Mouse (Mus musculus): Measurements from ENCODE around the gene Ctdspl. TPM values are rescaled to one million over a fixed set of nuclear protein-coding genes. Genes with fewer than 3 reads are reported as not detected.

Ctdspl gene
- polyA plus RNA-seq, 1 experiment from 2014 or later, result 5.6 TPM

DNA sequence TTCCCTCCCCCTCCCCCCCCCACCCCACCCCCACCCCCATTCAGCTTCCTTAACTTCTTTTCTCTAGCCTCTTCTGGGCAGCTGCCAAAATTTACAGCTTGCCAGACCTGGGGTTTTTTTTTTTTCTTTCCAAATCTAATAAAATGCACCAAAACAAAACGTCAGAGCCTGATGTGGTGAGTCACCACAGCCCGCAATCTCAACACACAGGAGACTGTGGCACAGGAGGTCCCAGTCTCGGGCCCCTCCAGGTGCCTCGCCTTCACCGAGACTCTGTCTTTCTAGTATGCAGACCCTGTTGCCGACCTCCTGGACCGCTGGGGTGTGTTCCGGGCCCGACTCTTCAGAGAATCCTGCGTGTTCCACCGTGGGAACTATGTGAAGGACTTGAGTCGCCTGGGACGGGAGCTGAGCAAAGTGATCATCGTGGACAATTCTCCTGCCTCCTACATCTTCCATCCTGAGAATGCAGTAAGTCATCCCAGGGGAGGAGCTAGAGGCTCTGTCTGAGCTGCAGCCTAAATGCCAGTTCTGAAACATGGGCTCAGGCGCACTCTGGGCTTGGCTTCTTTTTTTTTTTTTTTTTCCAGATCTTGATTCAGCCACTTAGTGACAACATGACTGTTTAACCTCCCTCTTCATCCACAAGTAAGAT, 111.0 kb downstream of the Ctdspl start:
- Histone ChIP-seq H3K9ac (replicated peaks) (no peak overlapping the region), H3K4me3 (no peak overlapping the region), H3K27ac (replicated peaks) (peak overlapping the region; percentile 41), H3K36me3 (0 out of 2 replicates have a peak, but pooled peaks cover 5% of the 10 kb centered on the region), H3K4me1 (peaks cover 53% of the 10 kb centered on the region), H3K27me3 (no peaks in the 10 kb centered on the region), H3K9me3 (no peaks in the 10 kb centered on the region), H3K4me2 (replicated peaks) (no peak overlapping the region)
- no peak for ATAC-seq (replicated peaks)
- WGBS, result 37% methylated on average over 15 of the region's 15 CpGs

DNA sequence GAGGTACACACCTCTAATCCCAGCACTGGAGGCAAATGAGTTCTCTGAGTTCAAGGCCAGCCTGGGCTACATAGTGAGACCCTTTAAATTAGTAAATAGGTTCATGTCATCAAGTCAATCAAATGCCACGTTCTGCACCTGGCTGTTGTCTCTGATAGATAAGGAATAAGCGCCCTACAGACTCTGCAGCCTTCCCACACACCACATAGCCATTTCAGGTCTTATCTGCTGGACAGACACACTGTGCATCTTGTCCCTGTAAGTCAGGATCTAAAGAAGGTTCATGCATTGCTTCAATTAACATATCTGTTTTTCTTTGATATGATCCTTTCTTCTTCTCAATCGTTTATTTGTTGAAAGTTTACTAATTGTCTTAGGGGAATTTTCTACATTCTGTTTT, 112.3 kb downstream of the Ctdspl start:
- H3K4me3 ChIP-seq, result no peak overlapping the region
- WGBS, result 93% methylated on average over 3 of the region's 3 CpGs
- H3K9me3 ChIP-seq, result no peaks in the 10 kb centered on the region
- no peak overlapping the region for H3K27ac ChIP-seq (replicated peaks)
- H3K4me2 ChIP-seq (replicated peaks), result no peak overlapping the region
- H3K4me1 ChIP-seq, result peaks cover 39% of the 10 kb centered on the region
- H3K36me3 ChIP-seq, result 0 out of 2 replicates have a peak, but pooled peaks cover 5% of the 10 kb centered on the region
- no peaks in the 10 kb centered on the region for H3K27me3 ChIP-seq
- no peak for ATAC-seq (replicated peaks)
- no peak overlapping the region for H3K9ac ChIP-seq (replicated peaks)

DNA sequence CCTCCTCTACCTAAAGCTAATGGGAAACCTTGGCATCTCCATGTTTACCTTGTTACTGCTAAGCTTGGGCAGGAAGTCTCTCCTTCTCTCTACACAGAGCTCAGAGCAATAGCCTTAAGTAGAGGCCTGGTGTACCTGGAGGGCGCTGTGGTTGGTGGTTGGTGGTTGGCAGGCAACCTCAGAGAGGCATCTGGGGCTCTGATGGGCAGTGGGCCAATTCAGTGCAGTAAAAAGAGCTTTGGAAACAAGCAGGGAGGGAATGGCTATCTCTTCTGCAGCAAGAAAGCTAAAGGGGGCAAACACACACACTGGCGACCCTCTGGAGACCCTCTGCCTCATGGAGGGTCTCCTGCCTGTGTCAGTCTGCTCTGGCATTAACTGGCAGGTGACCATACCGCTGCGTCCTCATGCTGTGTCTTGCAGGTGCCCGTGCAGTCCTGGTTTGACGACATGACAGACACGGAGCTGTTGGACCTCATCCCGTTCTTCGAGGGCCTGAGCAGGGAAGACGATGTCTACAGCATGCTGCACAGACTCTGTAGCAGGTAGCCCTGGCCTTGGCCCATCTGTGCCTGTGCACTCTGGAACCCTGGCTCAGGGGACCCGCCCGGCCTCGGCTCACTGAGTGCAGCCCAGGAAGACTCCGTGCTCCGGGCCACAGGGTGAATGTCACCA, 114.0 kb downstream of the Ctdspl start:
- Histone ChIP-seq H3K4me3 (no peak overlapping the region), H3K27me3 (no peaks in the 10 kb centered on the region), H3K9me3 (no peaks in the 10 kb centered on the region), H3K36me3 (0 out of 2 replicates have a peak, but pooled peaks cover 5% of the 10 kb centered on the region), H3K4me2 (replicated peaks) (no peak overlapping the region), H3K9ac (replicated peaks) (no peak overlapping the region), H3K4me1 (peaks cover 23% of the 10 kb centered on the region), H3K27ac (replicated peaks) (no peak overlapping the region)
- 66% methylated on average over 15 of the region's 15 CpGs for WGBS
- no peak for ATAC-seq (replicated peaks)

DNA sequence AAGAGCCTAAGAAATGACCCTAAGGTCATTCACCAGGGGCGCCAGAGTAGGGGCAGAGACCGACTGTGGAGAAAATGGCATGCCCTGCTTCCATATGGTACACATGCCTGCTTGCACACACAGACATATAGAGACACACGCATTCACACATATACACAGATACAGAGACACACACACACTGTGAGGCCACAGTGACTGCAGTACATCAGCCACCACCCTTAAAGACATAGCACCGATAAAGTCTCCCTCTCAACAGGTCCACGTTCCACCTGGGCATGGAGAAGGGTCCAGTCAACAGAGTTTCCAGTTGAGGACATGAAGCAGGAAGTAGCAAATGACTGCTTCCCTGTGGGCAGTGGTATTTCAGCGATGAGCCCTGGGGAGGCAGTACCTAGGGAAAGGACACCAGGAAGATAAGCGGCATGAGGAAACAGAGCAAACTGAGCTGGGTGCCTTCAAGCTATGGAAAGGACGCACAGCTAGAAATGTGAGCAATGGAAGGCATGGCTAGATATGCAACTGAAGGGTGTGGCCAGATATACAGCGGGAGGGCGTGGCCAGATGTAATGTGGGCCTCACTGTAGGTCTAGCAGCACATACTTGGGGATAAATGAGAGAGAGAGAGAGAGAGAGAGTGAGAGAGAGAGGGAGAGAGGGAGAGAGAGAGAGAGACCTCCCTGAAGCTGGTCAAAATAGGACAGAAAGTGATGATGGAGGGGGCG, 122.1 kb downstream of the Ctdspl start:
- no peak for ATAC-seq (replicated peaks)
- H3K4me1 ChIP-seq, result peaks cover 8% of the 10 kb centered on the region
- no peak overlapping the region for H3K27ac ChIP-seq (replicated peaks)
- no peaks in the 10 kb centered on the region for H3K36me3 ChIP-seq
- 90% methylated on average over 11 of the region's 11 CpGs for WGBS
- no peaks in the 10 kb centered on the region for H3K9me3 ChIP-seq
- H3K9ac ChIP-seq (replicated peaks), result no peak overlapping the region
- no peaks in the 10 kb centered on the region for H3K27me3 ChIP-seq
- no peak overlapping the region for H3K4me3 ChIP-seq
- H3K4me2 ChIP-seq (replicated peaks), result no peak overlapping the region

DNA sequence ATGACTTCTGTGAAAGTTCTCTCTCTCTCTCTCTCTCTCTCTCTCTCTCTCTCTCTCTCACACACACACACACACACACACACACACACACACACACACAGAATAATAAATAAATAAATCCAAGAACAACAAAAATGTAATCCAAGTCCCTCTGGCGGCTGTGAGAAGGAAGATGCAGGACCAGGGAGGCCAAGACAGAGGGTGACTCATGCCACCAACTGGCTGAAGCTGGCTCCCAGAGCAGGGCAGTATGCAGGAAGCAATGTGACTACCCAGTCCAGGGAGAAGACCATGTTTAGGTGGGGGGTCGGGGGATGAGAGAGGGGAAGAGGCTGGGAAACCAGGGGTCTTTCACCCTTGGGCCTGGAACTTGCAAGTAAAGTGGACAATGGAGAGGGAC, 124.9 kb downstream of the Ctdspl start:
- Histone ChIP-seq H3K27me3 (no peaks in the 10 kb centered on the region), H3K4me2 (replicated peaks) (no peak overlapping the region), H3K4me3 (no peak overlapping the region), H3K4me1 (peaks cover 8% of the 10 kb centered on the region), H3K9me3 (no peaks in the 10 kb centered on the region), H3K9ac (replicated peaks) (no peak overlapping the region), H3K27ac (replicated peaks) (no peak overlapping the region), H3K36me3 (no peaks in the 10 kb centered on the region)
- ATAC-seq (replicated peaks), result no peak
- 80% methylated on average over 2 of the region's 2 CpGs for WGBS

DNA sequence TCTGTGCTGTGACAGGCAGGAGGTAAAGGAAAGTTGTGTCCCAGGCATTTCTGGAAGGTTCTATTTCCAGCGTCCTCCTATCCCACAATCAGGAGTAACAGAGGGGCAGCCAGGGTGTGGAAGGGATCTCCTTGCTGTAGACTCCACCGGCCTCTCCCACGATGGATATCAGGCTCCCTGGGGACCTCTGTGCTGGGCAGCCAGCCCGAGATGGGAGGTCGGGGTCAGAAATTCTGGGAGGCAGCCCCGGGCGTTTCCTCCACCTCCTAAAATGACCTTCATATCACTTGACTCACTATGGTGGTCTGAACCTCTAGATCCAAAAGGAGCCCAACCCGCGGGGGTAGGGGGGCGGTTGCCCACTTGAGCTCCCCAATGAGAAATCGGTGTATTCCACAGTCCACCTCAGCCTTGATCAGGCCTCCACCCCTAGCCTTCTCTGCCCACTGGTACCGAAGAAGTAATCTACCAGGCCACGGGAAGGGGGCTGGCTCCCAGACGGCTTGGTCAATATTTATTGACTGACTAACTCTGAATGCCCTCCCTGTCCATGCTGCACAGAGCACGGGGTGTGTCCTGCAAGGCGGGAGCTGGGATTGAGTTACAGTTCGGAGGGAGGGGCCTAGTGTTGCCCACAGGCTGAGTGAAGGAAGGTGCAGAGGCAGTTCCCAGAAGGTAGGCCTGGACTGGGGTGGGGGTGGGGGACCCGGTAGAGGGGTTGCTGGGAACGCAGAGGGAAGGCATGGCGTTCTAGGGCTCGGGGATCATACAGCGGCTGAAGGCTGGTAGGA, 126.1 kb downstream of the Ctdspl start, which contains the start of gene Vill:
Vill (plus strand) TSS at position 625 of the 791 bp plus-strand sequence.
- peak; percentile 57; the same call in 1 of the 2 replicates for ATAC-seq (replicated peaks)
- no peaks in the 10 kb centered on the region for H3K9me3 ChIP-seq
- peaks cover 8% of the 10 kb centered on the region for H3K4me1 ChIP-seq
- no peak within 1 kb of the TSS for H3K9ac ChIP-seq (replicated peaks)
- H3K4me3 ChIP-seq, result peak within 1 kb of the TSS; percentile 12
- no peaks in the 10 kb centered on the region for H3K27me3 ChIP-seq
- H3K4me2 ChIP-seq (replicated peaks), result peak within 1 kb of the TSS; percentile 32
- no peak within 1 kb of the TSS for H3K27ac ChIP-seq (replicated peaks)
- 22% methylated on average over 22 of the region's 22 CpGs for WGBS
- no peaks in the 10 kb centered on the region for H3K36me3 ChIP-seq

DNA sequence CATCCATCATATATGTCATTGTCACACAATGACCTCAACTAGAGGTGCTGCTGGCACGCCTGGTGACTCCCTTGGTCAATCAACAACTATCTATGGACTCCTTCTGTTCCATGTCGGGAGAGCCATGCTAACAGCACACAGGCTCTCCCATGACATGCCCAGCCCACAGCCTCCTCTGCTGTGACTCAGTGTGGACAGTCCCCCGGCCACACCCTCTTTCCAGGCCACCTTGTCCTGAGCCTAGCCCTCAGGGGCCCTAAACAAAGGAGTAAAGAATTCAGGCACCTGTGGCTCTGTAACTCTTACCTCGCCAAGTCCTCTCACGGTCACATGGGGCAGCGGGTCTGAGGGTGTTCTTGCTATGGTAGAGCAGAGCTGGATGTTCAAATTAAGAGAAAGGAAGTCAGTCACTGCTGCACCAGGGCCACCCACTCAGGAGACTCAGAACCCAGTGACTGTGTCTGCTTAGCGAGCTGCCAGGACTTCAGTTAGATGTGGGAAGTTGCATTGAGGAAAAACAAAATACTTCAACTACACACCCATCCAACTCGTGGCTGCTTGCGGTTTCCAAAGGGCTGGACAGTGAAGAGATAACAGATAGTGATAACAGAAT, 127.8 kb downstream of the Ctdspl start:
- no peaks in the 10 kb centered on the region for H3K9me3 ChIP-seq
- 85% methylated on average over 9 of the region's 9 CpGs for WGBS

DNA sequence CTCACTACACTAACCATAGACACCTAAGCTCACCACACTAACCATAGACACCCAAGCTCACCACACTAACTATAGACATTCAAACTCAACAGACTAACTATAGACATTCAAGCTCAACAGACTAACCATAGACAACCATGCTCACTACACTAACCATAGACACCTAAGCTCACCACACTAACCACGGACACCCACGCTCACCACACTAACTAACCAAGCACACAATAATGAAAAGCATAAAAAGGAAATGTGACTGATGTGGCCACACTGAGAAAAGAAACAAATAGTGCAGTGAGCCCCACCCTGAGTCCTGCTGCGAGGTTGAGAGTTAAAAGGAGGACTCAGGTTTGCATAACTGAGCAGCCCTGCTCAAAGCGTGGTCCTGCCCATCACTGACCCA, 129.1 kb downstream of the Ctdspl start:
- H3K27ac ChIP-seq (replicated peaks), result no peak overlapping the region
- ATAC-seq (replicated peaks), result no peak
- 87% methylated on average over 4 of the region's 4 CpGs for WGBS
- H3K36me3 ChIP-seq, result no peaks in the 10 kb centered on the region
- no peak overlapping the region for H3K4me3 ChIP-seq
- H3K4me2 ChIP-seq (replicated peaks), result no peak overlapping the region
- H3K9ac ChIP-seq (replicated peaks), result no peak overlapping the region
- H3K4me1 ChIP-seq, result peaks cover 8% of the 10 kb centered on the region
- no peaks in the 10 kb centered on the region for H3K9me3 ChIP-seq
- no peaks in the 10 kb centered on the region for H3K27me3 ChIP-seq

More for the DNA sequence above, 127.8 kb downstream of the Ctdspl start:
- no peak overlapping the region for H3K27ac ChIP-seq (replicated peaks)
- peaks cover 8% of the 10 kb centered on the region for H3K4me1 ChIP-seq
- no peak overlapping the region for H3K9ac ChIP-seq (replicated peaks)
- no peak for ATAC-seq (replicated peaks)
- H3K27me3 ChIP-seq, result no peaks in the 10 kb centered on the region
- no peaks in the 10 kb centered on the region for H3K36me3 ChIP-seq
- no peak overlapping the region for H3K4me3 ChIP-seq
- no peak overlapping the region for H3K4me2 ChIP-seq (replicated peaks)

DNA sequence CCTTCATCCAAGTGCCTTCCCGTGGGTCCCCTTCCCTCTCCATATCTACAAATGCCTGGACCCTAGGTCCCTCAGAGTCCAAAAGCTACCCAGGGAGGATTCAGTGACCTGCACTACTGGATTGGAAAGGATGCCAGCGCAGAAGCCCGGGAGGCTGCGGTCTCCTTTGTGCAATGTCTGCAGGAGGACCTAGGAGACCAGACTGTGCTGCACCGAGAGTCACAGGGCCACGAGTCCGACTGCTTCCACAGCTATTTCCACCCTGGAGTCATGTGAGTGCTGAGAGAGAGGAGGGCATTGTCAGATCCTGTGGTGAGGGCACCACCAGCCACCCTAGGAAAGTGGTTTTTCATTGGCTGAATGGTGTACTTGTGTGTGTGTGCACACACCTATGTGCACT, 132.0 kb downstream of the Ctdspl start:
- Histone ChIP-seq H3K4me3 (no peak overlapping the region), H3K9me3 (no peaks in the 10 kb centered on the region), H3K27ac (replicated peaks) (no peak overlapping the region), H3K4me1 (0 out of 2 replicates have a peak, but pooled peaks cover 2% of the 10 kb centered on the region), H3K4me2 (replicated peaks) (no peak overlapping the region), H3K9ac (replicated peaks) (no peak overlapping the region), H3K27me3 (no peaks in the 10 kb centered on the region), H3K36me3 (no peaks in the 10 kb centered on the region)
- 81% methylated on average over 7 of the region's 7 CpGs for WGBS
- ATAC-seq (replicated peaks), result no peak

DNA sequence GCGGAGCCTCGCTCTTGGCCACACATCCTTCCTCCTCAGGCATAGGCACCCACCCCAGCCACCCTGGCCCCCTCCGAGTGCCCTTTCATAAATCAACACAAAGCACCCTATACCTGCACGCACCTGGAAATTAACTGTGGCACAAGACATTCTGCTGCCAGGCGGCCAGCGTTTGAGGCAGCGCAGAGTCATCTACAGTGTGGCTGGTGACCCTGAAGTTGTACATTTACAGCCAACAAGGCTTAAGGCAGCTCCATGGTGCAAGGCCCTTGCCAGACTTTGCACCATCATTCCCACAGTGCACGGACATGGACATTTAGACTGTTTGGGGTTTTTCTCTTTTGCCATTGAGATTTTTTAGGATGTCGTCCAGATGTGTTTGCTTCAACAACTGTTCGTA, 134.4 kb downstream of the Ctdspl start:
- whole genome bisulfite sequencing, result 92% methylated on average over 10 of the region's 10 CpGs
- H3K9me3 ChIP-seq, result no peaks in the 10 kb centered on the region
- no peak overlapping the region for H3K4me2 ChIP-seq (replicated peaks)
- H3K36me3 ChIP-seq, result no peaks in the 10 kb centered on the region
- H3K27me3 ChIP-seq, result no peaks in the 10 kb centered on the region
- no peak overlapping the region for H3K4me3 ChIP-seq
- H3K9ac ChIP-seq (replicated peaks), result no peak overlapping the region
- H3K4me1 ChIP-seq, result 0 out of 2 replicates have a peak, but pooled peaks cover 2% of the 10 kb centered on the region
- no peak for ATAC-seq (replicated peaks)
- H3K27ac ChIP-seq (replicated peaks), result no peak overlapping the region

DNA sequence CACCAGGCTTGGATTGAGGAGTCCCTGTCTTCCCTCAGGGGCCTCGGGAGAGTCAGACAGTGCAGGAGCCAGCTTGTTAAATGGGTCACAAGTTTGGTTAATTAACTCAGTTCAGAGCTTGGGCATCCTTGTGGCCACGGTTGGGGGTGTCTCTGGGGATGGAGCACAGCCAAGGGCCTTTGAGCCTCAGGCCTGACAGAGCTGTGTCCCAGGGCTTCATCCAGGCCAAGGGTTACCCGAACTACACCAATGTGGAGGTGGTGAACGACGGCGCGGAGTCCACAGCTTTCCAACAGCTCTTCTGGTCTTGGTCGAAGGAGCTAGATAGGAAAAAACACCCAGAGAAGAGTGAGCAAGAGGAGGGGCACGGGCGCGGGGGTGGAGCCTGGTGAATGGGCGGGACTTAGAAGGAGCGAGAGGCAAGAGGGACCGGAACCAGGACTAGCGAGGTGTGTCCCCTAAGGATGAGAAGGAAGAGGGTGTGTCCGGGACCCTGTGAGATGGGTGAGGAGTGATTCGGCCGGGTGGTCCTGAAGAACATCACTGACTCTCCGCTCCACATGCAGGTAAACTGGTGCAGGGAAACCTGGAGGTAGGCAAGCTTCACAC, 136.9 kb downstream of the Ctdspl start:
- 0 out of 2 replicates have a peak, but pooled peaks cover 2% of the 10 kb centered on the region for H3K4me1 ChIP-seq
- 29% methylated on average over 19 of the region's 19 CpGs for WGBS
- no peak for ATAC-seq (replicated peaks)

More for the DNA sequence above, 136.9 kb downstream of the Ctdspl start:
- Histone ChIP-seq H3K9ac (replicated peaks) (no peak overlapping the region), H3K27me3 (no peaks in the 10 kb centered on the region), H3K36me3 (no peaks in the 10 kb centered on the region), H3K4me3 (no peak overlapping the region), H3K4me2 (replicated peaks) (no peak overlapping the region), H3K27ac (replicated peaks) (no peak overlapping the region), H3K9me3 (no peaks in the 10 kb centered on the region)
